Mouse (Mus musculus): Measurements from ENCODE around the gene Hoxd12. TPM values are rescaled to one million over a fixed set of nuclear protein-coding genes. Genes with fewer than 3 reads are reported as not detected.

Gene Hoxd12
- polyA plus RNA-seq, 1 experiment from 2014 or later = 1.1 TPM

DNA sequence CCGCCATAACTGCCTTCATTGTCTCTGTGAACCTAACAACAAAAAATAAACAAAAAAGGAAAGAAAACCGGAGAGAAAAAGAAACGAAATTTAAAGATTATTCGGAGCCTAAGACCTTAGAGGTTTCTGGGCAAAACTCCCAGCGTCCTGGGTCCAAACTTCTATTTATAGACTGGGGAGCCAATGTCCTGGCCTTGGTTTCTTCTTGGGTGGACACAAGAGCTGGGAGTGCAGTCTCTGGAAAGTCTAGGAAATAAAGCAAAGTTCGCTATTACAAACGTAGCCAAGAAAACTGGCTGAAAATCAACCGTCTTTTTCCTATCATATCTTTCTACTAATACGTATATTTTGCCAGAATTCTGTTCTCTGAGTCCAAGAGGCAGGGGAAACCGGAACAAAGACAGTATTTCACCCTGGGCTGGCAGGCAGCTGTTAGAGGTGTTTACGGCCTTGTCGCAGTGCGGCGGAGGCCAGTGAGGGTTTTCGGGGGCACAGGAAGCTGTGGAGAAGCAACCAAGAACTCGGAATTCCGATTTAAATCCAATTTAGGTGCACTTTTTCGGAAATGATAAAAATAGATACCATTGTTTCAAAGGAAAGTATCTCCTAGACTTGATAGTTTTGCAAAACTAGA lies 39.5 kb downstream of the Hoxd12 start:
- Histone ChIP-seq H3K9me3 (no peaks in the 10 kb centered on the region), H3K27ac (no peak overlapping the region), H3K4me1 (peaks cover 13% of the 10 kb centered on the region), H3K4me3 (no peak overlapping the region), H3K27me3 (ENCODE audit: insufficient read depth, poor library complexity, severe bottlenecking) (peaks cover 100% of the 10 kb centered on the region), H3K36me3 (no peaks in the 10 kb centered on the region)
- WGBS = 4% methylated on average over 18 of the region's 18 CpGs
- no peak for DNase-seq (ENCODE audit: low spot score)

- H3K27ac ChIP-seq = no peak overlapping the region
- no peak for DNase-seq (ENCODE audit: low spot score)
- no peaks in the 10 kb centered on the region for H3K36me3 ChIP-seq
- no peaks in the 10 kb centered on the region for H3K9me3 ChIP-seq
- peaks cover 100% of the 10 kb centered on the region for H3K27me3 ChIP-seq (ENCODE audit: insufficient read depth, poor library complexity, severe bottlenecking)
- under 1% methylated on average over 14 of the region's 14 CpGs for WGBS
- peaks cover 13% of the 10 kb centered on the region for H3K4me1 ChIP-seq
- no peak overlapping the region for H3K4me3 ChIP-seq
Measured at GRCm38 (mm10) chr2:74714881-74715280, 40.1 kb downstream of the Hoxd12 start.

- Histone ChIP-seq H3K4me1 (peaks cover 13% of the 10 kb centered on the region), H3K27ac (no peak overlapping the region), H3K9me3 (no peaks in the 10 kb centered on the region), H3K27me3 (ENCODE audit: insufficient read depth, poor library complexity, severe bottlenecking) (peaks cover 100% of the 10 kb centered on the region), H3K4me3 (peak overlapping the region; percentile 44), H3K36me3 (no peaks in the 10 kb centered on the region)
- DNase-seq (ENCODE audit: low spot score) = peak; percentile 91
- WGBS = 2% methylated on average over 26 of the region's 26 CpGs
Measured at GRCm38 (mm10) chr2:74715504-74716241, 40.9 kb downstream of the Hoxd12 start.

DNA sequence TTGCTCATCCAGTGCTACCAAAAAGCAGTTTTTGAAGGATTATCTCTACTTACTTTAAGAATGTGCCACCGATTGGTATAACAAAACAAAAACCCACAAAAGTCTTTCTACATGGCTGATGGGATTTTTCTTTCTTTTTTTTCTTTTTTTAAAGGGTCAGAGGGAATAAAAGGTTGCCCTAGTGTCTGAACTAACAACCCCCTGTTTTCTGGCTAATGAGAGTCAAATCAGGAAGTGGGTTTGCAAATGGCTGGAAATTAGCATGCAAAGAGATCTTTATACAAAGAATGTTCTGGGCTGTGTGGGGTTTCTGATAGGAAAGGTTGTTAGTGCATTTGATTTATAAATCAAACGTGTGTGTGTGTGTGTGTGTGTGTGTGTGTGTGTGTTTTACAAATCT lies 45.6 kb downstream of the Hoxd12 start:
- no peak overlapping the region for H3K4me3 ChIP-seq
- no peak overlapping the region for H3K27ac ChIP-seq
- peaks cover 100% of the 10 kb centered on the region for H3K27me3 ChIP-seq (ENCODE audit: insufficient read depth, poor library complexity, severe bottlenecking)
- peaks cover 6% of the 10 kb centered on the region; the same call in 1 of the 2 replicates for H3K4me1 ChIP-seq
- no peaks in the 10 kb centered on the region for H3K9me3 ChIP-seq
- 8% methylated on average over 2 of the region's 2 CpGs for WGBS
- no peak for DNase-seq (ENCODE audit: low spot score)
- H3K36me3 ChIP-seq = no peaks in the 10 kb centered on the region

- H3K27ac ChIP-seq = no peak overlapping the region
- no peaks in the 10 kb centered on the region for H3K36me3 ChIP-seq
- H3K4me1 ChIP-seq = peaks cover 4% of the 10 kb centered on the region; the same call in 1 of the 2 replicates
- DNase-seq (ENCODE audit: low spot score) = no peak
- WGBS = 8% methylated on average over 5 of the region's 5 CpGs
- peaks cover 100% of the 10 kb centered on the region for H3K27me3 ChIP-seq (ENCODE audit: insufficient read depth, poor library complexity, severe bottlenecking)
- H3K4me3 ChIP-seq = no peak overlapping the region
- no peaks in the 10 kb centered on the region for H3K9me3 ChIP-seq
Measured at GRCm38 (mm10) chr2:74720955-74721491, 46.2 kb downstream of the Hoxd12 start.

DNA sequence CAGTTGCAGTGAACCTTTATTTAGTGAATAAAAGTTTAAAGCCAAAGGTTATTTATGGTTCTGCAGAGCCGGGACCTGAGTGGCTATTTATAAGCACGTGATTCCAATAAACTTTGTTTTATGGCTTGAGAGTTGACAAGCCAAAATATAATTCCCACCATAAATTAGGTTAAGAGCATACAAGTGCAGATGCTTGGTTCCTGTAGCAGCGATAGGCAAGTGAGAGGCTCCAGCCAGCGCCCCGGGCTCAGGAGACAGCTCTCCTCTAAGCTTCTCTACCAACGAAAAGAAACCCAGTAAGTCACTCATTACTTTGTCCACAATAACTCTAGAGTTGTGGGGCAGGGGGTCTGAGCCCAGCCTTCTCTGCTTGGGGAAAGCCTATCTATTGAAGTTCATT lies 47.1 kb downstream of the Hoxd12 start:
- 7% methylated on average over 6 of the region's 6 CpGs for WGBS
- H3K27me3 ChIP-seq (ENCODE audit: insufficient read depth, poor library complexity, severe bottlenecking) = peaks cover 100% of the 10 kb centered on the region
- H3K9me3 ChIP-seq = no peaks in the 10 kb centered on the region
- H3K27ac ChIP-seq = no peak overlapping the region
- no peak for DNase-seq (ENCODE audit: low spot score)
- H3K4me3 ChIP-seq = no peak overlapping the region
- no peaks in the 10 kb centered on the region for H3K36me3 ChIP-seq
- H3K4me1 ChIP-seq = peaks cover 4% of the 10 kb centered on the region; the same call in 1 of the 2 replicates

DNA sequence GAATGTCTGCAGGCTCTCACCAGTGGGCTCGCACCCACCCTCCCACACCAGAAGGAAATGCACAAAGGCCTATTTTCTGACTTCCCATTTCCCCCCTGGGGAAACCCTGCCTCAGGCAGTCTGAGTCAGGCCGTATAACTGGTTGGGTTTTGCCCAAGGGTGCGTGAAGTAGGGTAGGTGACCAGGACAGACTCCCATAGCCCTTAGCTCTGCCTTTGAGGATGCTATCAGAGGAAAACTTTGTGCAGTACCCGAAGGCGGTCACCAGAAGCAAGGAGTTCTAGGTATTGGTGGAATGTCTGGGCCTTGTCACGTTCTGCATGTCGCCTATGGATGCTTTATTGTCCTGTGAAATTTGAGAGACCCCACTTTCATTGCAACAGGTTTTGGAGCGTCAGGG lies 48.1 kb downstream of the Hoxd12 start:
- Histone ChIP-seq H3K4me1 (peaks cover 12% of the 10 kb centered on the region), H3K36me3 (no peaks in the 10 kb centered on the region), H3K4me3 (no peak overlapping the region), H3K9me3 (no peaks in the 10 kb centered on the region), H3K27me3 (ENCODE audit: insufficient read depth, poor library complexity, severe bottlenecking) (peaks cover 100% of the 10 kb centered on the region), H3K27ac (no peak overlapping the region)
- no peak for DNase-seq (ENCODE audit: low spot score)
- WGBS = 5% methylated on average over 8 of the region's 8 CpGs

- no peaks in the 10 kb centered on the region for H3K36me3 ChIP-seq
- no peak overlapping the region for H3K4me3 ChIP-seq
- no peak overlapping the region for H3K27ac ChIP-seq
- DNase-seq (ENCODE audit: low spot score) = no peak
- WGBS = 11% methylated on average over 7 of the region's 7 CpGs
- H3K4me1 ChIP-seq = peaks cover 14% of the 10 kb centered on the region
- peaks cover 100% of the 10 kb centered on the region for H3K27me3 ChIP-seq (ENCODE audit: insufficient read depth, poor library complexity, severe bottlenecking)
- no peaks in the 10 kb centered on the region for H3K9me3 ChIP-seq
Measured at GRCm38 (mm10) chr2:74724244-74725015, 49.6 kb downstream of the Hoxd12 start.

DNA sequence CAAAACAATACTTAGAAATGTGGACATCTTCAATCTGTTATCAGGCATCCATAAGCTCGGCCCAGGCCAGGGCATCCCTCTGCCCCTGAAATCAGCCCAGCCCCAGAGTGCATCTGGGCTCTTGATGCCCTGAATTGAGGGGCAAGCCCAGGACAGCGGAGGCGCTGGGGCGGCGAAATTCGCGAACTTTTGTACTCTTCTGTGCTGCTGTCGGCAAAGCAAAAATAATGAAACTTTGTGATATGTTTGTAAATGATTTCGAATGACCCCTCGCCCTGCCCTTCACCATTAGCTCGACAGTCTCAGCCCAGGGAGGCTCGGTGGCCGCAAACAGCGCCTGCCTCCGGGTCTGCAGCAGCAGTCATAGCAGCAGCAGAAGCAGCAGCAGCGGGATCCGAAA lies 50.4 kb downstream of the Hoxd12 start:
- Histone ChIP-seq H3K9me3 (no peaks in the 10 kb centered on the region), H3K4me3 (no peak overlapping the region), H3K4me1 (peaks cover 14% of the 10 kb centered on the region), H3K27ac (no peak overlapping the region), H3K27me3 (ENCODE audit: insufficient read depth, poor library complexity, severe bottlenecking) (peaks cover 100% of the 10 kb centered on the region), H3K36me3 (no peaks in the 10 kb centered on the region)
- WGBS = 2% methylated on average over 17 of the region's 17 CpGs
- DNase-seq (ENCODE audit: low spot score) = no peak

GRCm38 (mm10) chr2:74726551-74726950 lies 51.7 kb downstream of the Hoxd12 start, which contains the start of gene Gm28230:
TSS of gene Gm28230 (plus strand) at chr2:74726728.
- Histone ChIP-seq H3K4me1 (peaks cover 14% of the 10 kb centered on the region), H3K36me3 (no peaks in the 10 kb centered on the region), H3K27me3 (ENCODE audit: insufficient read depth, poor library complexity, severe bottlenecking) (peaks cover 100% of the 10 kb centered on the region), H3K4me3 (peak within 1 kb of the TSS; percentile 53), H3K9me3 (no peaks in the 10 kb centered on the region), H3K27ac (peak within 1 kb of the TSS; percentile 3; the same call in 1 of the 2 replicates)
- DNase-seq (ENCODE audit: low spot score) = no peak
- 10% methylated on average over 5 of the region's 5 CpGs for WGBS

DNA sequence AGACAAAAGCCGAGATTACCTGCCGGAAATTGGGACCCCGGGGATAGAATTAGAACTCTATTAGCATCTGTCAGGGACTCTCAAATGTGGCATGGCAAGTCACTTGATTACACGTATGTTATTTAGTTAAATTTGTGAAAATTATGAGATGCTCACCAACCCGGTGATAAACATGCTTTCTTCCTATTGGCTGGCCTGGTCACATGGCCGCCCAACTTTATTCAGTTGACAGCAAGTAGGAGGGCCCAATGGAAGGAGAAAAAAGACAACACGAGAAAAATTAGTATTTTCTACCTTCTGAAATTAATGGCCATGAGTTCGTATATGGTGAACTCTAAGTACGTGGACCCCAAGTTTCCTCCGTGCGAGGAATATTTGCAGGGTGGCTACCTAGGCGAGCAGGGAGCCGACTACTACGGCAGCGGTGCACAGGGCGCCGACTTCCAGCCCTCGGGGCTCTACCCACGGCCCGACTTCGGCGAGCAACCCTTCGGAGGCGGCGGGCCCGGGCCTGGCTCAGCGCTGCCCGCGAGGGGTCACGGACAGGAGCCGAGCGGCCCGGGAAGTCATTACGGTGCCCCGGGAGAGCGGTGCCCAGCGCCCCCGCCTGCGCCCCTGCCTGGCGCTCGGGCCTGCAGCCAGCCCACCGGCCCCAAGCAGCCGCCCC lies 52.3 kb downstream of the Hoxd12 start:
- Histone ChIP-seq H3K4me3 (peak overlapping the region; percentile 53), H3K27me3 (ENCODE audit: insufficient read depth, poor library complexity, severe bottlenecking) (peaks cover 100% of the 10 kb centered on the region), H3K36me3 (no peaks in the 10 kb centered on the region), H3K27ac (peak overlapping the region; percentile 3; the same call in 1 of the 2 replicates), H3K9me3 (no peaks in the 10 kb centered on the region), H3K4me1 (peaks cover 14% of the 10 kb centered on the region)
- under 1% methylated on average over 43 of the region's 43 CpGs for WGBS
- DNase-seq (ENCODE audit: low spot score) = no peak
